Comparison of ENCODE assay signal across 9 mouse cellular contexts in genomic region chr8:11259832-11260615, GRCm38 (mm10). TPM values are rescaled to one million over a fixed set of nuclear protein-coding genes. Genes with fewer than 3 reads are reported as not detected.
DNase-seq lines count a peak whose midpoint lies in the region; ATAC-seq and TF ChIP-seq lines count a peak whose summit lies in the region.
"Had no signal": no experiment of that assay in that cellular context is flagged by ENCODE, and none has a peak within 500 bp of the region (broad histone marks: within the 10 kb centered on the region; RNA-seq: fewer than 3 reads in every experiment).

No protein-coding gene starts in this region.

- H3K27ac ChIP-seq in heart, embryonic 11.5 days (ENCODE audit: low read depth, low read length) = peak overlapping the region; percentile 43
- peak overlapping the region; percentile 20 for H3K27ac ChIP-seq in embryonic facial prominence, embryonic 10.5 days (replicated peaks)
- H3K27ac ChIP-seq in olfactory bulb, adult 2 months (ENCODE audit: insufficient read depth, low read depth, low read length) = peak overlapping the region; percentile 70
- H3K27ac ChIP-seq in cerebellum, adult 2 months (ENCODE audit: insufficient read depth, low read length) = no peak overlapping the region
- no peak overlapping the region for H3K27ac ChIP-seq in thymus, adult 2 months (ENCODE audit: control insufficient read depth, insufficient read depth, low read length)

- TF ChIP-seq POLR2A in olfactory bulb, adult 2 months (IDR thresholded peaks at IDR 0.05; ENCODE audit: insufficient read depth, low read depth, low read length) = no peak
- no peak for TF ChIP-seq POLR2A in cerebellum, adult 2 months (IDR thresholded peaks at IDR 0.05; ENCODE audit: borderline replicate concordance, insufficient read depth, low read length)
- no peak for TF ChIP-seq POLR2A in thymus, adult 2 months (IDR thresholded peaks at IDR 0.05; ENCODE audit: control insufficient read depth, extremely low read depth, insufficient read depth, low read length, poor library complexity)

- TF ChIP-seq CTCF in olfactory bulb, adult 2 months (IDR thresholded peaks at IDR 0.05; ENCODE audit: insufficient read depth, low read depth, low read length) = no peak
- TF ChIP-seq CTCF in cerebellum, adult 2 months (IDR thresholded peaks at IDR 0.05; ENCODE audit: borderline replicate concordance, insufficient read depth, low read depth, low read length) = no peak
- no peak for TF ChIP-seq CTCF in thymus, adult 2 months (IDR thresholded peaks at IDR 0.05; ENCODE audit: borderline replicate concordance, control insufficient read depth, extremely low read depth, insufficient read depth, low read length, poor library complexity)

- intact Hi-C loops in heart, postnatal 25 days (cut with DNase I) = loop anchor here (2.0 to 5.0 kb wide), 2 partner anchors 19 to 37 kb away; no protein-coding TSS in a partner anchor

- H3K9me3 ChIP-seq in heart, embryonic 11.5 days (replicated peaks; ENCODE audit: control insufficient read depth, low read length) = no peaks in the 10 kb centered on the region
- no peaks in the 10 kb centered on the region for H3K9me3 ChIP-seq in embryonic facial prominence, embryonic 10.5 days
- H3K9me3 ChIP-seq: G1E had no signal

- H3K27me3 ChIP-seq in heart, embryonic 11.5 days (ENCODE audit: control insufficient read depth, insufficient read depth, low read length) = no peaks in the 10 kb centered on the region
- no peaks in the 10 kb centered on the region for H3K27me3 ChIP-seq in embryonic facial prominence, embryonic 10.5 days (replicated peaks; ENCODE audit: low read depth, poor library complexity, severe bottlenecking)
- no peaks in the 10 kb centered on the region for H3K27me3 ChIP-seq in cerebellum, adult 2 months (ENCODE audit: control insufficient read depth, insufficient read depth, low read length)
- H3K27me3 ChIP-seq in thymus, adult 2 months (ENCODE audit: control insufficient read depth, insufficient read depth, low read length) = no peaks in the 10 kb centered on the region

- H3K9ac ChIP-seq in heart, embryonic 11.5 days (ENCODE audit: low read depth, low read length) = no peak overlapping the region

- peaks cover 68% of the 10 kb centered on the region for H3K4me1 ChIP-seq in heart, embryonic 11.5 days (ENCODE audit: control insufficient read depth, insufficient read depth, low read length)
- H3K4me1 ChIP-seq in embryonic facial prominence, embryonic 10.5 days = peaks cover 56% of the 10 kb centered on the region
- H3K4me1 ChIP-seq in olfactory bulb, adult 2 months (ENCODE audit: control insufficient read depth, insufficient read depth, low read length) = peaks cover 21% of the 10 kb centered on the region
- H3K4me1 ChIP-seq in cerebellum, adult 2 months (ENCODE audit: control insufficient read depth, insufficient read depth, low read length) = no peaks in the 10 kb centered on the region
- no peaks in the 10 kb centered on the region for H3K4me1 ChIP-seq in thymus, adult 2 months (replicated peaks; ENCODE audit: control insufficient read depth, insufficient read depth, low read length)

- no peak for ATAC-seq in heart, embryonic 11.5 days (replicated peaks; ENCODE audit: insufficient number of reproducible peaks, low FRiP score, low TSS enrichment)

- WGBS in heart, embryonic 11.5 days (ENCODE audit: insufficient replicate concordance) = 23% methylated on average over 10 of the region's 10 CpGs
- WGBS in embryonic facial prominence, embryonic 10.5 days = 48% methylated on average over 10 of the region's 10 CpGs
- WGBS in olfactory bulb, adult 2 months = 31% methylated on average over 10 of the region's 10 CpGs
- 57% methylated on average over 10 of the region's 10 CpGs for WGBS in cerebellum, adult 2 months
- 22% methylated on average over 10 of the region's 10 CpGs for WGBS in thymus, adult 2 months

- no peak for DNase-seq in heart, postnatal 25 days (ENCODE audit: low spot score)
- no peak for DNase-seq in embryonic facial prominence, embryonic 10.5 days (ENCODE audit: low spot score)
- DNase-seq in kidney, postnatal 4 days = peak; percentile 58 to 73
- no peak for DNase-seq in right cerebral cortex, postnatal 10 days (ENCODE audit: low spot score in 2 of 2)
- no peak for DNase-seq in cerebellum, adult 2 months
- DNase-seq in thymus, adult 2 months = no peak

- H3K36me3 ChIP-seq in heart, embryonic 11.5 days (ENCODE audit: control insufficient read depth, insufficient read depth, low read length) = no peaks in the 10 kb centered on the region
- peaks cover 7% of the 10 kb centered on the region; the same call in 1 of the 2 replicates for H3K36me3 ChIP-seq in embryonic facial prominence, embryonic 10.5 days (replicated peaks)
- H3K36me3 ChIP-seq in thymus, adult 2 months (ENCODE audit: control insufficient read depth, insufficient read depth, low read length) = no peaks in the 10 kb centered on the region
- H3K36me3 ChIP-seq: G1E had no signal

- no peak overlapping the region for H3K4me3 ChIP-seq in heart, embryonic 11.5 days (ENCODE audit: low read depth, low read length)
- no peak overlapping the region for H3K4me3 ChIP-seq in embryonic facial prominence, embryonic 10.5 days
- H3K4me3 ChIP-seq in olfactory bulb, adult 2 months (ENCODE audit: insufficient read depth, low read depth, low read length) = no peak overlapping the region
- H3K4me3 ChIP-seq in cerebellum, adult 2 months (replicated peaks; ENCODE audit: insufficient read depth, low read depth, low read length) = no peak overlapping the region
- no peak overlapping the region for H3K4me3 ChIP-seq in thymus, adult 2 months (ENCODE audit: control insufficient read depth, insufficient read depth, low read length)

- no peak overlapping the region for H3K4me2 ChIP-seq in heart, embryonic 11.5 days

RNA-seq across cellular contexts. Expression of gene Col4a2, which starts 52.6 kb away (rescaled TPM):
- polyA plus RNA-seq in heart, embryonic 11.5 days (2014; fragmentation: Nextera tagmentation; extraction: Ambion mirVana) = 40.6 and 51.0 TPM in 2 replicates
- total RNA-seq in heart, postnatal 25 days (2021) = 100 to 1,000 TPM; 292 to 338 TPM
- polyA plus RNA-seq in embryonic facial prominence, embryonic 10.5 days (2016; fragmentation: Nextera tagmentation; extraction: Ambion mirVana) = 51.8 and 54.7 TPM in 2 replicates
- not detected in 2 replicates for polyA plus RNA-seq in olfactory bulb, adult 2 months (2012; ENCODE audit: insufficient read depth, insufficient read length, low replicate concordance, missing spikeins)
- 13.8 and 15.0 TPM in 2 replicates for polyA plus RNA-seq in cerebellum, adult 2 months (2012; rRNA removed)
- 21.8 and 25.7 TPM in 2 replicates for polyA plus RNA-seq in thymus, adult 2 months (2012; rRNA removed)
- polyA plus RNA-seq: G1E had no signal

RNA-seq across cellular contexts. Expression of gene Col4a1, which starts 52.6 kb away (rescaled TPM):
- polyA plus RNA-seq in heart, embryonic 11.5 days (2014; fragmentation: Nextera tagmentation; extraction: Ambion mirVana) = 150 and 187 TPM in 2 replicates
- 100 to 1,000 TPM; 537 to 622 TPM for total RNA-seq in heart, postnatal 25 days (2021)
- polyA plus RNA-seq in embryonic facial prominence, embryonic 10.5 days (2016; fragmentation: Nextera tagmentation; extraction: Ambion mirVana) = 128 and 138 TPM in 2 replicates
- polyA plus RNA-seq in olfactory bulb, adult 2 months (2012; ENCODE audit: insufficient read depth, insufficient read length, low replicate concordance, missing spikeins) = not detected in 2 replicates
- 14.8 and 15.6 TPM in 2 replicates for polyA plus RNA-seq in cerebellum, adult 2 months (2012; rRNA removed)
- 78.3 and 95.1 TPM in 2 replicates for polyA plus RNA-seq in thymus, adult 2 months (2012; rRNA removed)
- polyA plus RNA-seq: G1E had no signal

Comparison
In these comparisons a context has a peak if more than half of its experiments do, and no peak if none do; other contexts are left out.
1. H3K27ac ChIP-seq: peak in heart, embryonic 11.5 days (single experiment), embryonic facial prominence, embryonic 10.5 days (single experiment) and olfactory bulb, adult 2 months (single experiment); none in cerebellum, adult 2 months (single experiment) and thymus, adult 2 months (single experiment).
2. DNase-seq: peak in kidney, postnatal 4 days (2 of 2); none in heart, postnatal 25 days (single experiment), embryonic facial prominence, embryonic 10.5 days (single experiment), right cerebral cortex, postnatal 10 days (0 of 2), cerebellum, adult 2 months (0 of 2) and thymus, adult 2 months (single experiment).
3. RNA of gene Col4a2, which starts 52.6 kb away (polyA plus RNA-seq): 51.8 to 54.7 TPM in embryonic facial prominence, embryonic 10.5 days, 40.6 to 51.0 TPM in heart, embryonic 11.5 days, 21.8 to 25.7 TPM in thymus, adult 2 months and 13.8 to 15.0 TPM in cerebellum, adult 2 months; not detected in olfactory bulb, adult 2 months; every median in the first group is over 10 times any median in the second.